Mouse (Mus musculus): ENCODE results near the gene Gdpd1.
"Not testable (repeated sequence)": the region's sequence is repeated elsewhere in the genome, so short reads cannot be mapped to it uniquely, and the experiment has no call there.

Gene Gdpd1

GRCm38 (mm10) chr11:87025351-87025750 is 48.5 kb downstream of the Gdpd1 start:
- peak in 1 of 2 experiments; percentile 68 for DNase-seq

- not testable (repeated sequence) for DNase-seq
Measured at GRCm38 (mm10) chr11:87023240-87023639, 50.6 kb downstream of the Gdpd1 start.

GRCm38 (mm10) chr11:87022765-87023164 is 51.1 kb downstream of the Gdpd1 start:
- DNase-seq = no peak

GRCm38 (mm10) chr11:87021551-87021950 is 52.3 kb downstream of the Gdpd1 start:
- DNase-seq = no peak

- no peak for DNase-seq
Measured at GRCm38 (mm10) chr11:87020449-87020848, 53.4 kb downstream of the Gdpd1 start.

- no peak for DNase-seq
Measured at GRCm38 (mm10) chr11:87019431-87019830, 54.4 kb downstream of the Gdpd1 start.

GRCm38 (mm10) chr11:87018081-87018480 is 55.8 kb downstream of the Gdpd1 start:
- no peak for DNase-seq

GRCm38 (mm10) chr11:87015691-87016090 is 58.2 kb downstream of the Gdpd1 start:
- peak in 1 of 2 experiments; percentile 60 for DNase-seq

- peak; percentile 61 to 77 for DNase-seq
Measured at GRCm38 (mm10) chr11:87010476-87010875, 63.4 kb downstream of the Gdpd1 start.

GRCm38 (mm10) chr11:87007371-87007770 is 66.5 kb downstream of the Gdpd1 start:
- peak in 1 of 2 experiments; percentile 58 for DNase-seq

GRCm38 (mm10) chr11:87004960-87005755 is 68.7 kb downstream of the Gdpd1 start:
- DNase-seq = no peak

- DNase-seq = peak in 1 of 2 experiments; percentile 51
Measured at GRCm38 (mm10) chr11:87002078-87002829, 71.6 kb downstream of the Gdpd1 start.

GRCm38 (mm10) chr11:87001217-87001616 is 72.6 kb downstream of the Gdpd1 start:
- no peak for DNase-seq

GRCm38 (mm10) chr11:86996266-86996665 is 77.6 kb downstream of the Gdpd1 start:
- DNase-seq = no peak

- peak; percentile 71 to 77 for DNase-seq
Measured at GRCm38 (mm10) chr11:86995625-86996221, 78.1 kb downstream of the Gdpd1 start.

- no peak for DNase-seq
Measured at GRCm38 (mm10) chr11:86994791-86995624, 78.9 kb downstream of the Gdpd1 start.

- no peak for DNase-seq
Measured at GRCm38 (mm10) chr11:86994330-86994729, 79.5 kb downstream of the Gdpd1 start.

- peak; percentile 97 to 98 for DNase-seq
Measured at GRCm38 (mm10) chr11:86993041-86994037, 80.5 kb downstream of the Gdpd1 start, which contains the start of gene Ypel2. TSS of gene Ypel2 (minus strand) at chr11:86993707.

- DNase-seq = no peak
Measured at GRCm38 (mm10) chr11:86992461-86992988, 81.3 kb downstream of the Gdpd1 start.

- peak in 1 of 2 experiments; percentile 34 for DNase-seq
Measured at GRCm38 (mm10) chr11:86991241-86991640, 82.6 kb downstream of the Gdpd1 start.

GRCm38 (mm10) chr11:86990309-86990708 is 83.6 kb downstream of the Gdpd1 start:
- DNase-seq = no peak
